Mouse (Mus musculus) kidney, embryonic 15.5 days (tissue): Measurements from ENCODE around the gene Kcng4. TPM values are rescaled to one million over a fixed set of nuclear protein-coding genes. Genes with fewer than 3 reads are reported as not detected.
A peak's percentile ranks its signal among the peaks of the same experiment; 100 is the strongest.

Source experiments
- ATAC-seq: fragments of 200-750 bp; cut with Nextera tagmentation; replicated peaks from 2 replicates; pipeline ENCODE4 v1.8.0; 2017; ENCODE audit warnings: moderate TSS enrichment; ENCODE audit not compliant: low FRiP score
- H3K27ac ChIP-seq: fragments of 300-500 bp; sonication (generic); 2 replicates; pipeline ENCODE4 v1.5.1; 2015; ENCODE audit warnings: mild to moderate bottlenecking, inconsistent platforms
- H3K27me3 ChIP-seq: fragments of 300-500 bp; sonication (generic); 2 replicates; pipeline ENCODE4 v1.6.1; 2015; ENCODE audit warnings: inconsistent platforms
- H3K36me3 ChIP-seq: fragments of 300-500 bp; sonication (generic); 2 replicates; pipeline ENCODE4 v1.6.1; 2015; ENCODE audit warnings: inconsistent platforms
- H3K4me1 ChIP-seq: fragments of 300-500 bp; sonication (generic); 2 replicates; pipeline ENCODE4 v1.6.1; 2015; ENCODE audit warnings: inconsistent platforms
- H3K4me2 ChIP-seq: fragments of 300-500 bp; sonication (generic); 2 replicates; pipeline ENCODE4 v1.6.1; 2015; ENCODE audit warnings: moderate library complexity, mild to moderate bottlenecking, inconsistent platforms
- H3K4me3 ChIP-seq: fragments of 300-500 bp; sonication (generic); replicated peaks from 2 replicates; pipeline ENCODE4 v1.5.1; 2015; ENCODE audit warnings: mild to moderate bottlenecking, inconsistent platforms
- H3K9ac ChIP-seq: fragments of 300-500 bp; sonication (generic); 2 replicates; pipeline ENCODE4 v1.6.1; 2015; ENCODE audit warnings: mild to moderate bottlenecking, inconsistent platforms
- H3K9me3 ChIP-seq: fragments of 300-500 bp; sonication (generic); replicated peaks from 2 replicates; pipeline ENCODE4 v1.6.1; 2016; ENCODE audit warnings: inconsistent platforms
- WGBS: fragments of 180-500 bp; shearing (Covaris S2); methylation state at CpG from one replicate; pipeline ENCODE4 v1.1.7; 2015; ENCODE audit warnings: mixed read lengths; 5-methylcytosine and 5-hydroxymethylcytosine counted together
- polyA plus RNA-seq: library from polyadenylated mRNA; unstranded; fragments of >200 nt; fragmentation: Nextera tagmentation; extraction: Ambion mirVana; gene quantifications from 2 replicates; pipeline ENCODE4 v1.2.1, GENCODE M21; 2015

Gene Kcng4
- polyA plus RNA-seq, 1 experiment from 2014 or later = 0.05 TPM

- H3K27ac ChIP-seq = peak within 1 kb of the TSS; percentile 47; the same call in 1 of the 2 replicates
- H3K9ac ChIP-seq = peak within 1 kb of the TSS; percentile 76
- H3K36me3 ChIP-seq = peaks cover 29% of the 10 kb centered on the region
- H3K4me2 ChIP-seq = peak within 1 kb of the TSS; percentile 86
- H3K9me3 ChIP-seq = 0 out of 2 replicates have a peak, but pooled peaks cover 6% of the 10 kb centered on the region
- no peaks in the 10 kb centered on the region for H3K27me3 ChIP-seq
- WGBS = under 1% methylated on average over 23 of the region's 23 CpGs
- peak; percentile 77 for ATAC-seq
- peaks cover 14% of the 10 kb centered on the region for H3K4me1 ChIP-seq
- peak within 1 kb of the TSS; percentile 86 for H3K4me3 ChIP-seq
Measured at GRCm38 (mm10) chr8:119604996-119605395, 30.5 kb downstream of the Kcng4 start, which contains the start of gene Taf1c. Taf1c (minus strand) TSS chr8:119605222.

GRCm38 (mm10) chr8:119604398-119604803 is 31.1 kb downstream of the Kcng4 start:
- ATAC-seq = no peak
- peak overlapping the region; percentile 86 for H3K4me2 ChIP-seq
- no peak overlapping the region for H3K27ac ChIP-seq
- peaks cover 35% of the 10 kb centered on the region for H3K36me3 ChIP-seq
- peaks cover 14% of the 10 kb centered on the region for H3K4me1 ChIP-seq
- H3K9me3 ChIP-seq = 0 out of 2 replicates have a peak, but pooled peaks cover 2% of the 10 kb centered on the region
- no peaks in the 10 kb centered on the region for H3K27me3 ChIP-seq
- peak overlapping the region; percentile 76 for H3K9ac ChIP-seq
- 37% methylated on average over 12 of the region's 12 CpGs for WGBS
- peak overlapping the region; percentile 86 for H3K4me3 ChIP-seq

- WGBS = 95% methylated on average over 4 of the region's 4 CpGs
- no peaks in the 10 kb centered on the region for H3K9me3 ChIP-seq
- H3K4me3 ChIP-seq = peak overlapping the region; percentile 86
- no peak overlapping the region for H3K9ac ChIP-seq
- ATAC-seq = no peak
- peaks cover 42% of the 10 kb centered on the region for H3K36me3 ChIP-seq
- H3K4me2 ChIP-seq = peak overlapping the region; percentile 86
- H3K4me1 ChIP-seq = peaks cover 14% of the 10 kb centered on the region
- no peaks in the 10 kb centered on the region for H3K27me3 ChIP-seq
- H3K27ac ChIP-seq = no peak overlapping the region
Measured at GRCm38 (mm10) chr8:119603771-119604170, 31.7 kb downstream of the Kcng4 start.

DNA sequence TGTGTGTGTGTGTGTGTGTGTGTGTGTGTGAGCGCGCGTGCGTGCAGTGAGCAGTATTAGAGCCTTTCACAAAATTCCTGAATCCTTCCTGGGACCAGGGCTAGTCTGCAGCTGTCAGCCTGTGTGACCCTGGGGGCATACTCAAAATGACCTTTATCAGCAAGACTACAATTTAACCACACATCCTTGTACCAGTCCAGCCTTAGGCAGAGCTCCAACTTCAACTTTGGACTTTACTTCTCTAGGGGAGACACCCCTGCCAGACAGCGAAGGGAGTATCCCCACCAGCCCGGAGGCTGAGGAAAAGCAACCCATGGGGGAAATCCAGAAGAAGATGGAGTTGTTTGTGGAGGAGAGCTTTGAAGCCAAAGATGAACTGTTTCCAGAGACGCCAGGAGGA is 44.0 kb downstream of the Kcng4 start:
- WGBS = 86% methylated on average over 7 of the region's 7 CpGs
- Histone ChIP-seq H3K36me3 (no peaks in the 10 kb centered on the region), H3K4me2 (no peak overlapping the region), H3K27me3 (no peaks in the 10 kb centered on the region), H3K27ac (no peak overlapping the region), H3K4me3 (no peak overlapping the region), H3K9ac (no peak overlapping the region), H3K9me3 (no peaks in the 10 kb centered on the region), H3K4me1 (peaks cover 5% of the 10 kb centered on the region)
- no peak for ATAC-seq

DNA sequence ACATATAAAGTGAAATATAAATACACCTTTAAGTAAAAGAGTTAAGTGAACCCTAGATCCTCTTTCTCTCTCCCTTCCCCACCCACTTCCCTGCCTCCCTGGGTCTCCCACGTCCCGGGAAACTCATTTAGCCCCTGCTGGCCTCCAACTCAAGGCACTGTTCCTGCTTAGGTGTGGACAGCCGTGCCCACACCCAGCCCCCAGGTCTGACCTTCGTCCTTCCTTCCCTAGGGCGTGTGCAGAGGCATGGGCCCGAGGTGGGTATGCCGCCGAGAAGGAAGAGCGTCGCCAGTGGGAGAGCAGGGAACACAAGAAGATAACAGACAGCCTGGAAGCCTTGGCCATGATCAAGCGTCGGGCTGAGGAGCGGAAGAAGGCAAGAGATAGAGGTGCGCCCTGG is 45.1 kb downstream of the Kcng4 start:
- H3K27me3 ChIP-seq = no peaks in the 10 kb centered on the region
- 81% methylated on average over 14 of the region's 14 CpGs for WGBS
- no peaks in the 10 kb centered on the region for H3K36me3 ChIP-seq
- no peak overlapping the region for H3K9ac ChIP-seq
- H3K4me2 ChIP-seq = no peak overlapping the region
- no peaks in the 10 kb centered on the region for H3K9me3 ChIP-seq
- H3K4me3 ChIP-seq = no peak overlapping the region
- no peak overlapping the region for H3K27ac ChIP-seq
- peaks cover 10% of the 10 kb centered on the region for H3K4me1 ChIP-seq
- no peak for ATAC-seq

DNA sequence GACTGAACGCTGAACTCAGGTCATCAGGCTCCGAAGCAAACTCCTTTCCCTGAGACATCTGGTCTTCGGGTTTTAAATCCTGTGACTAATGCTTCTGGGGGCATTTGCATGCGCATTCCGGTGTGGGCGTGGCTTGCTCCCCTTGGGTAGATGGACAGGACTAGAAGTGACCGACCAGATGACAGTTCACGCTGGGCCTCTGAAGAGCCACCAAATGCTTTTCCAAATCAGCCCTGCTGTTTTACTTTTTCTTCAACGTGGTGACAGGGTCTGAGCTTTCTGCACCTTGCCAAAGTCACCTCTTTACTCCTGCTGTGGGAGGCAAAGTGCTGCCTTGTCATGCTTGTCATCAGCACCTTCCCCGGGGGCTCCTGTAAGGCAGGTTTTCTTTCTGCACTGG is 46.6 kb downstream of the Kcng4 start:
- H3K4me3 ChIP-seq = no peak overlapping the region
- H3K4me2 ChIP-seq = no peak overlapping the region
- no peak overlapping the region for H3K9ac ChIP-seq
- H3K27me3 ChIP-seq = no peaks in the 10 kb centered on the region
- H3K27ac ChIP-seq = no peak overlapping the region
- no peaks in the 10 kb centered on the region for H3K9me3 ChIP-seq
- no peaks in the 10 kb centered on the region for H3K36me3 ChIP-seq
- no peak for ATAC-seq
- H3K4me1 ChIP-seq = peaks cover 7% of the 10 kb centered on the region
- WGBS = 24% methylated on average over 10 of the region's 10 CpGs

DNA sequence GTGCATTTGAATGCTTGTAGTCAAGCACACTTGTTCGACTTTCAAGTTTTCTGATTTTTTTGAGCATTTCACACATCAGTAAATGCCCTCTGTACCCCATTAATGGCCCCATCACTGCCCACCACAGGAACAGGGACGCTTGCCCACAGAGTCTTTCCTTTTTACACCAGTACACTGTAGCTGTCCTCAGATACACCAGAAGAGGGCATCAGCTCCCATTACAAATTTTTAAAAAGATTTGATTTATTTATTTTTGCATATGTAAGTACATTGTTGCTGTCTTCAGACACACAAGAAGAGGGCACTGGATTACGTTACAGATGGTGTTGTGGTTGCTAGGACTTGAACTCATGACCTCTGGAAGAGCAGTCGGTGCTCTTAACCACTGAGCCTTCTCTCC is 47.2 kb downstream of the Kcng4 start:
- no peak overlapping the region for H3K4me3 ChIP-seq
- peaks cover 7% of the 10 kb centered on the region for H3K4me1 ChIP-seq
- no peak overlapping the region for H3K9ac ChIP-seq
- H3K27ac ChIP-seq = no peak overlapping the region
- H3K27me3 ChIP-seq = no peaks in the 10 kb centered on the region
- no peaks in the 10 kb centered on the region for H3K36me3 ChIP-seq
- no peak for ATAC-seq
- WGBS = 55% methylated on average over 4 of the region's 4 CpGs
- H3K9me3 ChIP-seq = no peaks in the 10 kb centered on the region
- H3K4me2 ChIP-seq = no peak overlapping the region

GRCm38 (mm10) chr8:119585901-119586300 is 49.6 kb downstream of the Kcng4 start:
- H3K4me2 ChIP-seq = peak overlapping the region; percentile 66
- WGBS = 19% methylated on average over 24 of the region's 24 CpGs
- H3K27me3 ChIP-seq = no peaks in the 10 kb centered on the region
- no peak overlapping the region for H3K27ac ChIP-seq
- H3K36me3 ChIP-seq = no peaks in the 10 kb centered on the region
- 0 out of 2 replicates have a peak, but pooled peaks have one; percentile 56 for ATAC-seq
- no peaks in the 10 kb centered on the region for H3K9me3 ChIP-seq
- H3K9ac ChIP-seq = no peak overlapping the region
- peak overlapping the region; percentile 41 for H3K4me3 ChIP-seq
- H3K4me1 ChIP-seq = peaks cover 7% of the 10 kb centered on the region

GRCm38 (mm10) chr8:119580441-119581161 is 54.9 kb downstream of the Kcng4 start:
- H3K27ac ChIP-seq = no peak overlapping the region
- H3K27me3 ChIP-seq = peaks cover 23% of the 10 kb centered on the region
- H3K4me3 ChIP-seq = no peak overlapping the region
- no peaks in the 10 kb centered on the region for H3K9me3 ChIP-seq
- no peak overlapping the region for H3K4me2 ChIP-seq
- peak; percentile 22; the same call in 1 of the 2 replicates for ATAC-seq
- no peaks in the 10 kb centered on the region for H3K36me3 ChIP-seq
- 76% methylated on average over 5 of the region's 5 CpGs for WGBS
- H3K4me1 ChIP-seq = peaks cover under 1% of the 10 kb centered on the region
- no peak overlapping the region for H3K9ac ChIP-seq

DNA sequence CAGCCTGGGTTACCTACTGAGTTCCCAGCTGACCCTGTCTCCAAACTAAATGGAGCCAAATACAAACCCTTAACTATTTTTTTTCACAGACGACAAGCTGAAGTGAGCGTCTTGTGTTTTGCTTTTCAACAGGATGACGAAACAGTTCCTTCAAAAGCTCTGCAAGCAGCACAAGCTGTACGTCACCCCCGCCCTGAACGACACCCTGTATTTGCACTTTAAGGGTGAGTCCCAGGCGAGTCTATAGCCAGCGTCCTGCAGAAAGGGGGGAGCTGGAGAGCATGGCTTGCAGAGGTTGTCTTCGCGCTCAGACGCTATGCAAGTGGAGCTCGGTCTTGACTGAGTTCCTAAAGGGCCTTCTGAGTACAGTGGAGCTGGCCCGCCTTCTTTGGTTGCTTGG is 56.4 kb downstream of the Kcng4 start:
- ATAC-seq = no peak
- H3K9ac ChIP-seq = no peak overlapping the region
- H3K36me3 ChIP-seq = no peaks in the 10 kb centered on the region
- H3K9me3 ChIP-seq = no peaks in the 10 kb centered on the region
- no peak overlapping the region for H3K4me2 ChIP-seq
- WGBS = 45% methylated on average over 13 of the region's 13 CpGs
- peaks cover 30% of the 10 kb centered on the region for H3K27me3 ChIP-seq
- no peak overlapping the region for H3K4me3 ChIP-seq
- peaks cover 10% of the 10 kb centered on the region for H3K4me1 ChIP-seq
- H3K27ac ChIP-seq = no peak overlapping the region

GRCm38 (mm10) chr8:119575366-119575726 is 60.1 kb downstream of the Kcng4 start:
- peaks cover 37% of the 10 kb centered on the region for H3K27me3 ChIP-seq
- no peaks in the 10 kb centered on the region for H3K36me3 ChIP-seq
- no peak for ATAC-seq
- no peaks in the 10 kb centered on the region for H3K9me3 ChIP-seq
- H3K4me3 ChIP-seq = peak overlapping the region; percentile 87
- peak overlapping the region; percentile 66 for H3K9ac ChIP-seq
- peak overlapping the region; percentile 96 for H3K4me2 ChIP-seq
- 4% methylated on average over 16 of the region's 16 CpGs for WGBS
- no peak overlapping the region for H3K27ac ChIP-seq
- H3K4me1 ChIP-seq = peaks cover 21% of the 10 kb centered on the region

DNA sequence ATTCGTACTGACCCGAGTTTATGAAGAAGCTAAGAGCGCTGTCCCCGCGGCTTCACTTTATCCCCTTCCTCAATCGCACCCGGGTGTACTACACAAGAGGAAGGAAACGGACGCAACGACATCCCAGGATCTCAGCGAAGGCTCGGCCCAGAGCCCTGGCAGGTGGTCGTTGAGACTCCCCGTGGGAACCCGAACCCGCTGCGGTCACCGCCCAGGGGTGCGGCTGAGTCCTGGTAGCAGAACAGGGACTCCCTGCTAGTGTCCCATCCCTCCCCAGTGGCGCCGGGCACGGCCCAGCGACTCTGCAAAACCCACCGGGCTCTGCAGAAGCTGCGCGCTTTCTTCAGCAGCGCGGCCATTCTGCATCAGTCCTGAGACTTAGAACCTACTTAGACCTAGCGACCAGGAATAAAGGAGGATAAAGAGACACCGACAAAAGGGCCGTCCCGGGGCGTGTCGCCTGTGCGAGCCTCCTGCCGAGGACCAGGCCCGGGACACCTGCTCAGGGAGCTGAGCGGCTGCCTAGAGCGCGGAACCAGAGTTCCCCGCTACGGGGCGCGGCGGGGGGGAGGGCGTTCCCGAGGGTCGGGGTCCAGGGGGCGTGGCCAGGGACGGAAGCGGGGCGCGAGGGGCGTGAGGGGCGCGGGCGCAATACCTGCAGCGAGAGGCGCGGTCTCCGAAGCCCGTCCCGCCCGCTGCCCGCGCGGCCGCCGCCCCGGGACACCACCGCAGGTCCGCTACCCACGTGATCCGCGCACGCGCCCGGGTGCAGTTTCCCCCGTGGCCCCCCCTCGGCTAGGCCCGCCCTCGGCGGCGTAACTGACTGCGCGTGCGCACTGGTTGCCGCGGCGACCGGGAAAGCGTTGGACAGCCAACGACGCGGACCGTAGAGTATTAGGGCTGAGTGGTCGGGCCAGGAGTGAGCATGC is 60.8 kb downstream of the Kcng4 start, which contains the start of the genes Hsdl1 and Dnaaf1:
Gene Hsdl1, minus strand, starts transcription at position 747 of the 929 bp plus-strand sequence.
Gene Dnaaf1, plus strand, starts transcription at position 799 of the 929 bp plus-strand sequence.
- Histone ChIP-seq H3K4me1 (peaks cover 21% of the 10 kb centered on the region), H3K4me3 (peak within 1 kb of the TSS; percentile 87), H3K9ac (peak within 1 kb of the TSS; percentile 66), H3K27me3 (peaks cover 37% of the 10 kb centered on the region), H3K36me3 (no peaks in the 10 kb centered on the region), H3K9me3 (no peaks in the 10 kb centered on the region), H3K27ac (peak within 1 kb of the TSS; percentile 59), H3K4me2 (peak within 1 kb of the TSS; percentile 96)
- ATAC-seq = peak; percentile 92
- under 1% methylated on average over 96 of the region's 97 CpGs for WGBS
